Mouse (Mus musculus) gastrocnemius, postnatal 25 days (tissue): ENCODE results near the gene Oxgr1. TPM values are rescaled to one million over a fixed set of nuclear protein-coding genes. Genes with fewer than 3 reads are reported as not detected.
"Not testable (repeated sequence)": the region's sequence is repeated elsewhere in the genome, so short reads cannot be mapped to it uniquely, and the experiment has no call there.

Experiments
- DNase-seq: peaks from one replicate; pipeline ENCODE4 v3.0.0; 2022
- long read RNA-seq, 2 experiments: library from polyadenylated mRNA; stranded (forward); transcript quantifications; one replicate each; pipeline ENCODE4 v2.0.0; 2021
- total RNA-seq, 2 experiments: library from RNA; stranded (reverse); gene quantifications; 1 replicate in 1 of 2; 2 replicates in 1 of 2; pipeline ENCODE4 v1.2.3; 2021

Gene Oxgr1
- total RNA-seq, result not detected
- long read RNA-seq, experiment 1, result 0 reads
- long read RNA-seq, experiment 2, result 0 reads

DNA sequence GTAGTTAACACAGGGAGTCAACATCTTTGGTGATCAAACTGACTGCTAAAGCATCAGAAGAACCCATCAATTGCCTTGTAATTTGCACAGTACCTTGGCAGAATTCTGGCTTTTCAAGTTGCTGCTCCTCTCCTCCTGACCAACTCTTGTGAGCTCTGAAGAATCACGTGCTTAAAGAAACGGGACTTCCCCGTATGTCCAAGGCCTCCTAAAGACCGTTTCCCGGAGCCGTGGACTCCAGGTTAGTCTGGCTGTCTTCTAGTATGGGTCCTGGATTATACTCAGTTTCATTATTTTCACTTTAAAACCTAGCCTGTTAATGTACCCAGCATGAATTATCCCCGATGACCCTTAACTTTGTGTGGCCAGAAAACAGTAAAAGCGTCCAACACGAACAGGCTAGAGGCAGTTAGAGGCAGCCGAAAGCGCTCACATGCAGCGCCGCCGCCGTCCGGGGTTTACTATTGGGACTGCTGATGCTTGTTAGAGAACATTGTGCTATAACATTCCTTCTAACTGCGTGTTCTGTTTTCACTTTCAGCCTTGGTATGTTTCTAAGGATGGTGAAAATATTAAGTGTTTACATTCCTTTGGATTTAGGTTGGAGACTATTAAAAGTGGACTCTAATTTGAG, at the start of gene Oxgr1:
Oxgr1 (minus strand) TSS at position 249 of the 634 bp plus-strand sequence.
- DNase-seq, result no peak

DNA sequence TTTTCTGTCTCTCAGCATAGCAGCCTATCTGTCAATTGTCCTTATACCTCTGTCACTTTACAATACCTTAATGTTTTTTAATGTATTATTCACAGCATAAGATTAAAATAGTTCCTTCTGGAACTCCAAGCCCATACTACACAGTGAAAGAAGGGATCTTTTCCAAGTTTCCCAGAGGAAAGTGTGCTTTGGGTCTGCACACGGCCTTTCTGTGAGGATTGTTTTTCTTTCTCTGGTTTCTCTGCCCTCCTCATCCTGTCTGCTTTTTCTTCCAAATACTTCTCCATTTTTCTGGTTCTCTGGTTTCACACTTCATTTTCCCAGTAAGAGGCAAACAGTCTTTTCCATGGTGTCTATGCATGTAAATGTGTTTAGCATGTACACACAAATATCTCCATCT, 48.2 kb upstream of the Oxgr1 start:
- DNase-seq, result no peak

DNA sequence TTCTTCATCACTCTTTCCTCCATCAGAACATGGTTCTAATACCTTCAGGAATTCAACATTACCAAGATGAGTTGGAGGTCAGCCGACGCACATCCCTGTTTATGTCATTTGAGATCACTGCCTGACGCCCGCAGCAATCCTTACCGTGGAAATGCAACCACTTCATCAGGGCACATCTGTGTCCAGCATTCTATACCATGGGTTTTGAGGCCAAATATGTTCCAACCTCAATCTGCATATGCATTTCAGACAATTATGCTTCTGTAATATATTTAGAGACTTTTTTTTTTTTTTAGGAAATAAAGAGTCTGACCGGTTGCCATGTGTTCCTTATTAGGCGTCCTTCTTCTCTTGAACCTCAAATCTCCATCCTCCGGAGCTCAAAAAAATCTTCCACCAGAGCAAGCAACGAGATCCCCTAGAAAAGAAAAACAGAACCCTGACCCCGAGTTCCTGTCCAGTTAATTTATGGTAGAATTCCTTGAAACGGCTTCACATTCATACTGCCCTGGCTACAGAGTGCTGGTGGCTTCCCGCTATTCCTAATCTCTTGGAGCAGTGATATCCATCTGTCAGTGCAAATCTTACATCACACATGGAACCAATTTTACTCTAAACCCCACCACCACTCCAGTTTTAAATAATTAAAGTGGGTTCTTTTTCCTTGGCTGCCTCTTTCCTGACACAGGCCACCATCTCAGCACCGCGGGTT, 47.6 kb upstream of the Oxgr1 start:
- DNase-seq, result no peak

DNA sequence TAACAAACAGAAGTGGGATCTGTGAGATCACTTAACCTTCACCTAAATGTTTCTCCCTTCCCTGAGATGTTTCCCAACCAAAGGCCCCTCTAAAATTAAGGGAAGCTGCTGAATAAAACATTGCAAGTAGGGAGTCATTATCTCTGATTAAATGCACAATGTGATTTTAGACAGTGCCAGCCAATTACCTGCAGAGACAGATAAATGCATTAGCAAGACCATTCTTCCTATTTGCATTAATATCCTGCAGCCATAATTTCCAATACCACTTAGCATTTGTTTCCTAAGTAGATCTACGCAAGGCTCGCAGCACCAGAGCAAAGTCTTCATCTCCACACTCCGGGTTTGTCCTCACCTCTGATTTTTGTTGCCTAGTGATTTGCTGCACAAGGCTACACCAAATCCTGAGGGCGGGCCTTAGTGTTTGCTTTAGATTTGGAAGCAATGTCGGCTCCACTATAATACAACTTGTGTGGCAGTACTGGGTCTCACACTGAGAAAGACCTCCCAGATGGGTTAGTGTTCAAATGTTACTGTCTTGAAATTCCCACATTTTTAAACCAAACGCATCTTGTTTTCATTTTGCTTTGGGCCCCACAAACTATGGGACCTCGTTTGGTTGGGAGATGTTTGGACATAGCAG, 46.9 kb upstream of the Oxgr1 start:
- no peak for DNase-seq

DNA sequence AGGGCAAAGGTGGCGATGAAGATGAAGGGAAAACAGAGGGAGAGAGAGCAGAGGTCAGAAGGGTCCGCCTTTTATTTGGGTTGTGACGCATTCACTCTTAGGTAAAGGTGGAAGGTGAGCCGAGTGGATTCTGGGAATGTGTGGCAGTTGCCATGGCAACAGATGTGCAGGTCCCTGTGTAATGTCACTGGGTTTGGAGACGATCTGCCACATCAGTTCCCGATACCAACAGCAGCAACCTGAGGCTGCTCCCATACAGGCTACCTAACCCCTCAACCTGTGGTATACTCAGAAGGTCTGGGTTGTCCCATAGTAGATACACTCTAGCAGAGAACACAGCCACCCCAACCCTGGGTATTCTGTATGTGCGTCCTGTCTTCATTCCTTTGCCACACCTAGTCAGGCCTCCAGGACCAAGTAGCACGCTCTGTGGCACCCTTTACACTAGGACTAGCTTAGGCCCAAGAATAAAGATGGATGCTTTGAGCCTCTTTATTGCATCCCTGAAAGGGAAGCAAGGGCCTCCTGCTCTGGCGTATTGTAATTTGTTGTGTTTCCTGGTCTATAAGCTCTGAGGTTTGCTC, 41.9 kb upstream of the Oxgr1 start:
- DNase-seq, result no peak

DNA sequence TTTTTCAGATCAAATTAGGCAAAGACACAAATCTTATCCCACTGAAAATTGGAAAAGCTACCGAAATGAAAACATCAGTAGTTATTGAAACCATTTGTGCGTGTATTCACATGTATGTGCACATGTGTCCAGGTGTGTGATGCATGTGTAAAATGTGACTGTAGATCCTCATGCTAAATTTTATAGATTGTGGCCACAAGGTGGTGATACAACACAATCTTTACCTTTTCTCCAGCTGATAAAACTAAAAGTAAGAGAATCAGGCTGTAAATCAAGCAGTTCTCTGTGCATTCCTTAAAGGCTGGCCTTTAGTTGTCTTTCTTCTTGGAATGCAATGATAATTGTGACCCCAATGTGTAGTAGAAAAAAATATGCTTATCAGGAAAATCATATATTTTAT, 34.0 kb upstream of the Oxgr1 start:
- no peak for DNase-seq

DNA sequence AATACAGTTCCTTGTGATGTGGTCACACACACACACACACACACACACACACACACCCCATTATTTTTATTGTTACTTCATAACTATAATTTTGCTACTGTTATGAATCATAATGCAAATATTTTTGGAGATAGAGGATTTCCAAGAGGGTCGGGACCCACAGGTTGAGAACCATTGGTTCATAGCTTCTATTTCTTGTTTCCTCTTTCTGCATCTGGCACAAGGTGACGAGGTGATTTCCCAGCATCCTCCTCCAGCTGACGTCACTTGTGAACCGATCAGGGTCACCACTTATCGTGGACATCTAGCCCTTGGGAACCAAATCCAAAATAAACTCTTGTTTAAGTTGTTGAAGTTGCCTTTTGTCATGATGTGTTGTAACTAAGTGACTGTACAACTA, 33.5 kb upstream of the Oxgr1 start:
- DNase-seq, result no peak

DNA sequence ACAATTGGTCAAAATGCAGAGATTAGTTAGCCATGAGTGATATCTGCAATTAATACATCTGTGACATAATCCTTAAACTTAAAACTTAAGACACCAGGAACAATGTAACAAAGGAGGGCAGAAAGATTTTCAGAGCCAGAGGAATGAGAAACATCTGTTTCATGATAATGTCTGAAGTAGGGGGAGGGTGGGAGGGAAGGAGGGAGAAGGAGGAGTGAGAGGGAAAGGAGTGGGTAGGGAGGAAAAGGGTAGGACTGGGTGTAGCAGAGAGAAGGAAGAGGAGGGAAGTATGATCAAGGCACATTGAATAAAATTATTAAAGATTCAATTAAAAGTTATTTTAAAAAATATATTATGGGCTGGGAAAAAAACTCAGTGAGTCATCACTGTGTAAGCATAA, 32.0 kb upstream of the Oxgr1 start:
- DNase-seq, result no peak

DNA sequence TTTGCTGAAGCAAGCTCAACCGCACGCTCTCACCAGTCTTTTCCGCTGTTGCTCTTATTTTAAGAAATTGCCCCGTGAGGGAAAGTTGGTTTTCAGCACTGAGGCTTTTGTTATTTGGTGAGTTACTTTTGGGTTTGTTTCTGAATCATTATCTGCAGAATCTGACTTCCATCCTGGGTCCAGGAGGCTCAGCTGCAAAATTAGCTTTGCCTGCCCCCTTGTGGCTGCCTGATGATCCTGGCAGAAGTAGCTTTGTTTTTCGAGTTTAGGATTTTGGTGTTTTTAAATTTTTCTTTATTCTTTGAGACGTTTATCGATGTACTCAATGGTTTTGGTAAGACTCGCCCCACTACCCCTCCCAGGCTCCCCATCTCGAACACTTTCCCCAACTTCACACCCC, 18.9 kb upstream of the Oxgr1 start:
- DNase-seq, result no peak

DNA sequence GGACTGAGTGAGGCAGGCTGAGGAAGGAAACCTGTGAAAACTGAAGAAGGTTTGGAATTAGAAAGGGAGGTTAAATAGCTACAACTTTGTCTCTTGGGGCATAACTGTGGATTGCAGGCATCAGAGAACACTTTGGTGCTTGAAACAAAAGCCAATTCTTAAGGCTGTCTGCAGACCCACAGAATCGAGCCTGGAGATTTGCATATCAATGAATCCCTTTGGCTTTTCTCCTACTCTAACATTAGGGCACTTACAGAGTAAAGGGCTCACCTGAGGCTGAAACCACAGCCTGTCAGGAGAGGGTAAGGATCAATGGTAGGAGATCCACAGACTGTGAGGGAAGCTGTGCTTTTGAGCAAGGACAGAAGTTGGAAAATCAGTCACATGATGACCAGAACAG, 8.8 kb downstream of the Oxgr1 start:
- no peak for DNase-seq

DNA sequence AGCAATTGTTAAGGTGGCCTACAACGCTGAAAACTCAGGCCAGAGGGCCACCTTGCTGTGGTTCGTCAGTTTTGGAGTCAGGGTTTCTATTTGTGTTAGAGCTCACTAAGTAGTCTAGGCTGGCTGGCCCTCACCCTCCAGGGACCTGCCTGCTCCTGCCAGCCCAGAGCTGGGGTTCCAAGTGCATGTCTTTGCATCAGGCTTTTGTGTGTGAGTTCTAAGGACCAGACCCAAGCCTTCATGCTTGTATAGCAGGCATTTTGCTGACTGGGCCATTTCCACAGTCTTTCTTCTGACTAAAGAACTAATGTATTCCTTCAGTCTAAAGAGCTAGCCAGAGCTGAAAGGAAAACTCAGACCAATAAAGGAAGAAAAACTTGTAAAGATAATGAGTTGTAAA, 22.3 kb downstream of the Oxgr1 start:
- DNase-seq, result no peak

DNA sequence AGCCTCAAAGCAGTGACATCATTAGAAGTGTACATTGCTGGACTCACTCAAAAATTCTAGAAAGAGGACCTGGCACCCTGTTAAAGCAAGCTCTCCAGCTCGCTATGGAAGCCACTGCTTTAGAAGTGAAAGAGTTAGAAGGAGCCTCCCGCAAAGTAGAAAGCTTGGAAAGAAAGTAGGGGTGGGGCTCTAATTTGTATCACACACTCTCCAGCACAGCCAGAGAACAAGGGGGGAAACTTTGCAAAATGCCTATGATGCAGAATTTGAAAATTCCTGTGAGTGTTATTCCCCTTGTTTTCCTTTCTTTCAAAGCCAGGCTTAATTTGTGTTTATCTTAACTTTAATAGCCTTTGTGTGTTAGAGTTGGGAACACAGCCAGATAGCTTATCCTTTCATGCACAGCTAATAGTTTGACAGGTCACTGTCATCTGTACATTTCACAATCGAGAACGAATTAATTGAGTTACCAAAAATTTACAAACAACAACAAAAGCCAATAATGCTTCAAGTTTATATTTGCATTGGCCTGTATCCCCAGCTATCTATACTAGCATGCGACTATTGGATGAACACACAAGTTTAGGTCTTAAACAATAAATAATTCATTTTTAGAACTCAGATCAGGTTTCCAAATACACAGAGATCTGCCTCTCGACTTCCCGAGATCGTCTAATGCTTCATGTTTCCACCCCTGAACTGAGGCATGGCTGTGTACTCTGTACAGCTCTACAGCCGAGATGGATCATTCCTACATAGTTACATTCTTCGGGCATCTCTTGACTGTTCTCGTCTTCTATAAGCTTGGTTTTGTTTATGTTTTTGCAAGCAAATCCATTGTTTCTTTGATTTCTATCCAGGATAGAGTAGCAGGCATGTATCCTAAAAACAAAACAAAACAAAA, 32.0 kb downstream of the Oxgr1 start:
- DNase-seq, result no peak

DNA sequence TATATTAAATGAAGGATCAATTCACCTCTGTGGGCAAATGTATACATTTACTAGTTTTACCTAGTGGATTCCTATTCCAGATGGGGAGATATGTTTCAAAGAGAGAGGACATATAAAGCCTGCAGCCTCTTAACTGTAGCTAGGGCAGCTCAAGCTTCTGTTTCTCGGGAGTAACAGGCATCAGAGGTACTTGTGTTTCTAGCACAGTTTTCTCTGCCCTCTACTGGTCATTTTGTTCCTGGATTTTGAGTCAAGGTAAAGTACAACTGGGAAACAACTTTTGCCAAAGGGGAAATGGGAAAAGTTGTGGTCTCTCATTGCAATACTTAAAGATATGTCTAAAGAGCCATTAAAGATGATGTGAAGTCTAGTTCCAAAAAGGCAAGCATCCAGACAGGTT, 37.1 kb downstream of the Oxgr1 start:
- no peak for DNase-seq

DNA sequence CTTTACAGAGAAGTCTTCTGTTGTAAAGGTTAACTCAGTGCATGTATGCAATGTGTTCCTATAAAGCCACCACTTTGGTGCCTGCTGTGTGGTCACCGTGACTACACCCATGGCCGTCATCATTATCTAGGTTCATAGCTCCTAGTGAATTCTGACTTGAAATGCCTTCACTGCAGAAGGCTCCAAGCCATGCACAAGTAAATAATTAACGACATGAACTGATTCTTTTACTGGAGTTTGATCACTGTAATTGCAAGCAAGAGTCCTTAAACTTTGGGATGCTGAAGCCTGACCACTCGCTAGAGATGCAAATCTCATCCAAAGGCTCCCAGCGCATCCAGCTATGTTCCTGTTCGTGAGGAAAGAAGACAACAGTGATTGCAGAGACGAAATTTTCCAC, 38.6 kb downstream of the Oxgr1 start:
- DNase-seq, result no peak

DNA sequence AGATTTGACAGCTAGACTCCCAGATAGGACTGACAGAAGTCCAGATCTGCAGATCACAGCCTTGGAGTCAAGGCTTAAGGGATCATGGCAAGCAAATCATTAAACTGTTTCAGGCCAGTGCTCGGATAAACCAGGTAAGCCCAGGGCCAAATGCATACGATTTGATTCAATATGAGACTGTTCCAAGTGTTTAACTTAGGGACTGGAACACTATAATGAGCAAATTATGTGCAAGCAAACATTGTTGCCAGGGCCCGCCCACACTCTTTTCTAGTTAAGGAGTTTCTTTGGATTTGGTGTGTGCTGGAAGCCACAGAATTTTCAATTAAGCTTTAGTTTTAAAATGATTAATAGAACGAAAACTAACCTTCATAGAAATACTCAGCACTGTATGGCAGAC, 39.6 kb downstream of the Oxgr1 start:
- no peak for DNase-seq

DNA sequence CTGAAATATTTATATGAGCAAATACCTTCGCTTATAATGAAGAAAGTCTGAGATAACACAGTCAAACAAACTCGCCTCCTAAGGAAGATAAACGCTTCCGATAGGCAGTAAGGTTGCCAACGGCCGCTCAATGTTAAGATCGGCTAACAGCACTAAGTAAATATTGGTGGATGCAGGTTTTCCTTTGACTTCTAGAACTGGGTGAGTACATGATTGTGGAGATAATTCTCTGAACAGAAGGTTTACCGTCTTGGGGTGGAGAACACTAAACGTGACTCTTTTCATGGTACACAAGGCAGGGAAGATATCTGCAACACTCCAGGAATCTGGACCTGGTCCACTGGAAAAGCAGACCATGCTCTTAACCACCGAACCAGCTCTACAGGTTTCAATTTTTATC, 52.6 kb downstream of the Oxgr1 start:
- DNase-seq, result no peak

DNA sequence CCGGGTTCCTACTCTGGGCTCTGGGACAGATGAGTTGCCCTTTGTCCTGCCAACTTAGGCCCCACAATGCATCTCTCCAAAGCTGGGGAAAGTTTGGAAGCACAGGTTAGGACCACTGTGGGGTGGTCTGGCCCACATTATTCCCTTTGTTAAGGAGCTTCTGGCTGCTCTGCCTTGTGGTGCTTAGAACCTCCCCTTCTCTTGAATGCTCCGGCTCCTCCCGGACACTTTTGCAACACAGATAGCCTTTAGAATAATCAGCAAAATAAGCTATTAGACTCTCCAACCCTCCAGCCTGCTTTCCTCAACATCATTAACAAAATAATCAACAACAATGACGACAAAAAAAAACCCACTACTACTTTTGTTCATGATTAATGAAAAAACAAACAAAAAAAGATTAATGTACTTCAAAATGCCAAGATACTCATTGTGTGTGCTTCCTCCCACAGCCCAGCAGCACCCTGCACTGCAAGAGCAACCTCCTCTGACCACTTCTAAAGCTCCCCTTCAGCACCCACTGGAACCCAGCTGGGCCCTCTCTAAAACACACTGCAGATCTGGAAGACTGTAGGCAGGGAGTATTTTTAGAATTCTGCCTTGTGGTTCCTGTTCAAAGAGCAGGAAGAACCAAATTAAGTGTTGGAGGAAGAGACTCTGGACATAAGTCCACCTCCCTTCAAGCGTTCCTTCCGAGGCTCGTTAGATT, 53.1 kb downstream of the Oxgr1 start:
- DNase-seq, result no peak

DNA sequence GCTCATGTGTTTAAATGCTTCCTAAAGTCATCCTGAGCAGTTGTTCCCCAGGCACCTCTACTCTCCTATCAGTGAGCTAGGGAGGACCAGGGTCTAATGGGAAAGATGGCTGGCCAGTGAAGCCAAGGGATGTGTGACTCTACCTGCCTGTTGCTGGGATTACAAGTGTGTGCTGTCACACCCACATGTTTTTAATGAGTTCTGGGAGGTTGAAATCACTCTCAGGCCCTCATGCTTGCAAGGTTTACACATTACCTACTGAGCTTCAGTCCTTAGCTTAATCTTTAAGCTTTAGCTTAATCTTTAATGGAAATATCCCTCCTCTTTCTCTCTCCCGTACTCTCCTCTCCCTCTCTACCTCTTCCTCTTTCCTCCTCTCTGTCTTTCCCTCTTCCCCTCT, 55.0 kb downstream of the Oxgr1 start:
- no peak for DNase-seq

DNA sequence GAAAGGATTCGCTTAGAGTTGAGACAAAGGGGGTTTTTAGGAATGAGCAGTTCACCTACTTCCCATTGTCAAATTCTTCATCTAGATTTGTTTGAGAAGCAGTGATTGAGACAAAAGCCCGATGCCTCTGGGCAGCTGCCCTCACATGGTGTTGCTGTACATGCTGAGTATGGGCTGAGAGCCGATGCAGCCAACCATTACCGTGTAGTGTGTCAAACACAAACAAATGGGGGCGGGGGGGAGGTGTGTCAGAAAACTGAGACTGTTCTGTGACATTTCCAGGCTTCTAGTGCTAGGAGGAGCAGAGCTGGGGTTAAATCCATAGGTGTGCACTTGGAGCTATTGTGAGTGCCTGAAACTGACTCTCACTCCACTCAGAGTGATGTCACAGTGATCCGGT, 55.5 kb downstream of the Oxgr1 start:
- no peak for DNase-seq

DNA sequence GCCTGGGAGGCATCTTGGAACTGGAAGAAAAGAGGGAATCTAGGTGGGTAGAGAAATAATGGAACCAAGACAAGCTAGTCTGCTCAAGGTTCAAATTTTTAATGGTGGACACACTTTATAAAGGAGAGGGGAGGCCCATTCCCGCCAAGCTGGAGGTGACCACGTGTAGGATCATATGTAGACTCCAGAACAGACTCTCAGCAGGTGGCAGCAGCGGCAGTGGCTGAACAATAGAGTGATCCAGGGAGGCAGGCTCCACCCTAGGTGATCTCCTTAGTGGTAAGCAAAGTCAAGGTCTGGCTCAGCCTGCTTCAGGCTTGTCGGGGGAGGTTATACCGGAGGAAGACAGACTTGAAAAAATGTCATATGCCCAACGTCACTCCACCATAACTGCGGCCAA, 55.9 kb downstream of the Oxgr1 start:
- DNase-seq, result not testable (repeated sequence)

DNA sequence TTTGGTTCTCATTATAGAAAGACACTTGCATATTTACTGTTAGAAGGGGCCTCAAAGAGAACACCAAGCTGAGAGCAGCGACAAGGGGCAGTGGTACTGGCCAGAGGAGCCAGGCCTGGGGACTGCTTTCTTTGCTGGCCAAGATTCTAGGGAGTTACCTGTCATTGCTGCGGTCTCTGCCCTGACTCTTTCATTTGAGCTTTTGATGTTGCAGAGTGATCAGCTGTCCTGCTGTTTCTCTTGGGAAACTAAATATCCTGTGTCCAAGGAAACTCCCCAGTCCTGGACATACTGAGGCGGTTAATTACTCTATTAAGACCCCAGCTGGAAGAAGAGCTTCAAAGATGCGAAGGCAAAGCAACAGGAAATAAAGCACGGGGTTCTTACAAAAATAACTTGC, 60.9 kb downstream of the Oxgr1 start:
- no peak for DNase-seq
